Mouse (Mus musculus): ENCODE measurements around the gene Flt3. TPM values are rescaled to one million over a fixed set of nuclear protein-coding genes. Genes with fewer than 3 reads are reported as not detected.

The Flt3 gene
- polyA plus RNA-seq, 1 experiment = 0.78 TPM

DNA sequence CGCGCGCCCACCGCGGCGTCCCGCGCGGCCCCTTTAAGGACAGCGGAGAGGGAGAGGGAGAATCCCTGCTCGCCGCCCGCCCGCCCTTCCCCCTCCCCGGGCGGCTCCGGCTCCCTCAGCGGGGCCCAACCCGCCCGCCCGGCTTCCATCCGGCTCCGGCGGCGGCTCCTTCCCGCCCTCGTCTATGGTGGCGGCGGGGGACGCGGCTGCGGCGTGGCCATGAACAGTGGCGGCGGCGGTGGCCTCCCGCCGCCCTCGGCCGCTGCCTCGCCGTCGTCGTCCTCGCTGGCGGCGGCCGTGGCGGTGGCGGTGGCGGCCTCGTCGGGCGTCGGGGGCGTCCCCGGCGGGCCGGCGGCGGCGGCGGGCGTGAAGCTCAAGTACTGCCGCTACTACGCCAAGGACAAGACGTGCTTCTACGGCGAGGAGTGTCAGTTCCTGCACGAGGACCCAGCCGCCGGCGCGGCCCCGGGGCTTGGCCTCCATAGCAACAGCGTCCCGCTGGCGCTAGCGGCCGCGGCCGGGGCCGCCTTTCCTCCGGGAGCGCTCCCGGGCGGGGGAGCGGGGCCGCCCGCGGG lies 30.2 kb upstream of the Flt3 start:
- Histone ChIP-seq H3K4me3 (ENCODE audit: insufficient read depth, low read depth, low read length) (peak overlapping the region; percentile 93), H3K4me1 (ENCODE audit: control insufficient read depth, insufficient read depth, low read length) (peaks cover 26% of the 10 kb centered on the region), H3K36me3 (ENCODE audit: control insufficient read depth, insufficient read depth, low read length) (no peaks in the 10 kb centered on the region), H3K27me3 (replicated peaks; ENCODE audit: control insufficient read depth, insufficient read depth, low read length) (no peaks in the 10 kb centered on the region), H3K27ac (ENCODE audit: insufficient read depth, low read depth, low read length) (peak overlapping the region; percentile 97)
- peak; percentile 52 for DNase-seq
- TF ChIP-seq POLR2A (IDR thresholded peaks at IDR 0.05; ENCODE audit: low read depth, low read length) (no peak), CTCF (conservative IDR thresholded peaks at IDR 0.05; ENCODE audit: insufficient read depth, insufficient read length, low read depth, low read length) (no peak)
- under 1% methylated on average over 75 of the region's 91 CpGs for WGBS

DNA sequence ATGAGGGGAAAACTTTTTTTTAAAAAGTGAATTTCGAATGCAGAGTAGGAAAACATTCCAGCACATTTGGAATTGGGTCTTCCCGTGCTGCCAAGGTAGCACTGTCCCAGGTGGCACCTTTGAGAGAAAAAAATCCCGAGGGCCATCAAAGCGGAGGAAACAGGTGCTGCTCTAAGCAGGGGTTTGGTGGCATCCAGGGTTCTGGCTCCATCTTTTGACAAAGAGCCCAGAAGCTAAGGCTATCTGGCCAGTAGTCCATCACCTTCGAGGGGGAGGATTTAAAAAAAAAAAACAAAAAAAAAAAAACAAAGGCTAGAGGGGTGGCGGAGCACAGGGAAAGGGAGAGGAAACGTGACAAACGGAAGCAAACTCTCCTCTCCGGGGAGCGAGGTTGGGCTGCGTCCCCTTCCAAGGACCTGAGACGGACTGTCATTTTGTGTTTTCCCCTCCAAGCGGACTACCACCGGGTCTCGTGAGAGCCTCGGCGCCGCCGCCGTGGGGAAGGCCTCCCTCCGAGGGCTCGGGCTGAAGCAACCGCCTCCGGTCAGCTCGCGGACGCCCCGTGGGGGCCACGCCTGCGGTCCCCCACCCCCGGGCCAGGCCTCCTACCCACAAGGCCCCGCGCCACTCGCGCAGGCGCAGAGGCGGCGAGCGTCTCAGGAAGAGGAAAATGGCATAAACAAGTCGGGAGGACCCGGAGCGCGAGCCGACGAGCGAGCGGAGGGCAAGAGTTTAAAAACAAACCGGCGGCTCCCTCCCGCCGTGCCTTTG lies 29.4 kb upstream of the Flt3 start, which contains the start of gene Pan3:
Gene Pan3 (plus strand): TSS at position 627 of the 771 bp plus-strand sequence.
- Histone ChIP-seq H3K36me3 (ENCODE audit: control insufficient read depth, insufficient read depth, low read length) (no peaks in the 10 kb centered on the region), H3K27ac (ENCODE audit: insufficient read depth, low read depth, low read length) (peak within 1 kb of the TSS; percentile 97), H3K4me1 (ENCODE audit: control insufficient read depth, insufficient read depth, low read length) (peaks cover 19% of the 10 kb centered on the region), H3K4me3 (ENCODE audit: insufficient read depth, low read depth, low read length) (peak within 1 kb of the TSS; percentile 93), H3K27me3 (replicated peaks; ENCODE audit: control insufficient read depth, insufficient read depth, low read length) (no peaks in the 10 kb centered on the region)
- no peak for TF ChIP-seq CTCF (conservative IDR thresholded peaks at IDR 0.05; ENCODE audit: insufficient read depth, insufficient read length, low read depth, low read length)
- peak; percentile 70 for TF ChIP-seq POLR2A (IDR thresholded peaks at IDR 0.05; ENCODE audit: low read depth, low read length)
- under 1% methylated on average over 50 of the region's 51 CpGs for WGBS
- peak; percentile 97 for DNase-seq

DNA sequence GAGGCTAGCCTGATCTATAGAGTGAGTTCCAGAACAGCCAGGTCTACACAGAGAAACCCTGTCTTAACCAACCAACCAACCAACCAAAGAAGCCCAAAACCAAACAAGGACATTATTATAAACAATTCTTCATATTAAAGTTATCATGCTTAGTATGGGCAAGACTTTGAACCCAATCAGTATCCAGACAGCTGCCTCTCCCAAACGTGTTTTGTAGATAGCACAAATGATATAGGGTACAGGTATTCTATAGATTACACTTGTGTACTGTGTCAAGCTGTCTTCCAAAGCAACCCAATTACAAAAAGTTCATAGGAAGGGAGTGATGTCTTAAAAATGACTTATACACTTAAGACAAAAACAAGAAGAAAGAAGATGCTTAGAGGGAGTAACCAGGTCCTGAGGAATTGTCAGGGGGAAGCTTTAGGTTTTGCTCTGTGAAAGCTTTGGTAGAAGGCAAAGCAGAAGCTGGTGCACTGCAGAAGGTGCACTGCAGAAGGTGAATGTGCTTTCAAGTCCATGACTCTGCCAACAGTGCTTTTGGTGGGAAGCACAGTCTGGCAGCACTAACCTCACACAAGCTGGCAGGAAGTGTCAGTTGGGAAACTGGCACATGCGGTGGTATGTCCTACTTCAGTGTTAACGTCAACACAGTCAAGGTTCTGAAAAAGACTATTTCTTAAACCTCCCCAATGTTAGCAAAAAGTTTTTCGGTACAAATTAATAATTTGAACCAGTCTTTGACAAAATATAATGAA lies 25.9 kb upstream of the Flt3 start:
- no peak overlapping the region for H3K4me3 ChIP-seq (ENCODE audit: insufficient read depth, low read depth, low read length)
- no peaks in the 10 kb centered on the region for H3K4me1 ChIP-seq (ENCODE audit: control insufficient read depth, insufficient read depth, low read length)
- DNase-seq = no peak
- TF ChIP-seq POLR2A (IDR thresholded peaks at IDR 0.05; ENCODE audit: low read depth, low read length) (no peak), CTCF (conservative IDR thresholded peaks at IDR 0.05; ENCODE audit: insufficient read depth, insufficient read length, low read depth, low read length) (no peak)
- no peak overlapping the region for H3K27ac ChIP-seq (ENCODE audit: insufficient read depth, low read depth, low read length)
- H3K27me3 ChIP-seq (replicated peaks; ENCODE audit: control insufficient read depth, insufficient read depth, low read length) = no peaks in the 10 kb centered on the region
- 76% methylated on average over 4 of the region's 4 CpGs for WGBS
- no peaks in the 10 kb centered on the region for H3K36me3 ChIP-seq (ENCODE audit: control insufficient read depth, insufficient read depth, low read length)

DNA sequence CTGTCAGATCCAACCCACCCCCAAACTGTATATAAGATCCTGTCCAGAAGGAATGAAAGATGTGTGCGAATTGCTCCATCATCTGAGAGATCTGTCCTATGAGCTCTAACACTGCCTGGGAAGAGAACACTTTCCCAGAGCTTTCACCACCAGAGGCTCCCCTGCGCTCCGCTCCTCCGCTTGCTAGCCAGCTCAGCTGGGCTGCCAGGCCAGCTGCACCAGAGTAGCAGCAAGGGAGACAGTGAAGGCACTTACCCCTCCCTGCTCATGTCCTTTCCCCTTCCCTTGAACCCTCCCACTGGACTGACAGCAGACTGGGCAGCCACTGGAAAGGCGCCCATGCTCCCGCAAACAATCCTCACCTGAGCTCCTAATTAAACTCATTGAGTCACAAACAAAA lies 23.3 kb upstream of the Flt3 start:
- H3K36me3 ChIP-seq (ENCODE audit: control insufficient read depth, insufficient read depth, low read length) = no peaks in the 10 kb centered on the region
- no peak overlapping the region for H3K4me3 ChIP-seq (ENCODE audit: insufficient read depth, low read depth, low read length)
- no peaks in the 10 kb centered on the region for H3K27me3 ChIP-seq (replicated peaks; ENCODE audit: control insufficient read depth, insufficient read depth, low read length)
- no peaks in the 10 kb centered on the region for H3K4me1 ChIP-seq (ENCODE audit: control insufficient read depth, insufficient read depth, low read length)
- TF ChIP-seq CTCF (conservative IDR thresholded peaks at IDR 0.05; ENCODE audit: insufficient read depth, insufficient read length, low read depth, low read length) (no peak), POLR2A (IDR thresholded peaks at IDR 0.05; ENCODE audit: low read depth, low read length) (no peak)
- H3K27ac ChIP-seq (ENCODE audit: insufficient read depth, low read depth, low read length) = no peak overlapping the region
- DNase-seq = no peak
- WGBS = 54% methylated on average over 6 of the region's 6 CpGs

DNA sequence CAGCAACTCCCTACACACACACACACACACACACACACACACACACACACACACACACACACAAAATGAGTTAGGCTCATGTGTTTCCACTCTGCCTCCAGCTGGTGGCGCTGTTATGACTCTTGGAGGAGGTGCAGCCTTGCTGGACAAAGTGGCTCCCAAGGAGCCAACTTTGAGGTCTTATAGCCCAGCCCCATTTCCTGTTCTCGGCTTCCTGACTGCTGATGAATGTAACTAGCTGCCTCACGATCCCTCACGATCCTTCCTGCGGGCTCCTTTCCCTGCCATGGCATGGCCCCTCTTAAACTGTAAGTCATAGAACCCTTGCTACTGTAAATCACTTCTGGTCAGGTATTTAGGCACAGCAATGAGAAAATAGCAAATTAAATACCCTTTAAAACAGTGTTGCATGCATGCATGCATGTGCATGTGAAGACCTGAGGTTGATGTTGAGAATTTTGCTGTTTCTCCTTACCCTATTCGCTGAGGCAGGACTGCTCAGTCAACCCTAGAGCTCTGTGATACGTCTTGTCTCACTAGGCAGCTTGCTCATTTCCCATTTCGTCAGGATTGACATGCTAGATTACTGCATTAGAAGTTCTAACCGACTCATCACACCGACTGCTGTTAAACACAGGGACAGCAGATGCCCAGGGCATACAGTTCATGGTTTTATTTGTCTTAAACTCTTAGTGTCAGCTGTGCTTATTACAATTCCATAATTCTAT lies 18.3 kb upstream of the Flt3 start:
- peak; percentile 49 for DNase-seq
- Histone ChIP-seq H3K4me3 (ENCODE audit: insufficient read depth, low read depth, low read length) (no peak overlapping the region), H3K36me3 (ENCODE audit: control insufficient read depth, insufficient read depth, low read length) (no peaks in the 10 kb centered on the region), H3K27ac (ENCODE audit: insufficient read depth, low read depth, low read length) (no peak overlapping the region), H3K27me3 (replicated peaks; ENCODE audit: control insufficient read depth, insufficient read depth, low read length) (no peaks in the 10 kb centered on the region), H3K4me1 (ENCODE audit: control insufficient read depth, insufficient read depth, low read length) (no peaks in the 10 kb centered on the region)
- TF ChIP-seq POLR2A (IDR thresholded peaks at IDR 0.05; ENCODE audit: low read depth, low read length) = no peak
- peak; percentile 64 for TF ChIP-seq CTCF (conservative IDR thresholded peaks at IDR 0.05; ENCODE audit: insufficient read depth, insufficient read length, low read depth, low read length)
- WGBS = 26% methylated on average over 10 of the region's 10 CpGs

DNA sequence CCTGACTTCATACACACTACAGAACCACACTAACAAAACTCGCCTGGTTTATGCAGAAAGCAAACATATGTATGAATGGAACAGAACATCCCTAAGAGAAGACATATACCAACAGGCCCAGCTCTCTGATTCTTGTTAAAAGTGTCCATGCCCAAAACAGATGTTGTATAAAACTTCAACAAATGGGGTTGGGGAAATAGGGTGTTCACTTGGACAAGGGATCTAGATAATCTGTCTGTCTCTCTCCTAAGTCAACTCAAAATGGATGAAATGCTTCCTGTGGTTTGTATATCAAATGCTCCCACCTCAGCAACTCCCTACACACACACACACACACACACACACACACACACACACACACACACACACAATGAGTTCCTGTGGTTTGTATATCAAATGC lies 17.7 kb upstream of the Flt3 start:
- no peak overlapping the region for H3K27ac ChIP-seq (ENCODE audit: insufficient read depth, low read depth, low read length)
- no peak for DNase-seq
- H3K4me1 ChIP-seq (ENCODE audit: control insufficient read depth, insufficient read depth, low read length) = no peaks in the 10 kb centered on the region
- H3K27me3 ChIP-seq (replicated peaks; ENCODE audit: control insufficient read depth, insufficient read depth, low read length) = no peaks in the 10 kb centered on the region
- H3K36me3 ChIP-seq (ENCODE audit: control insufficient read depth, insufficient read depth, low read length) = no peaks in the 10 kb centered on the region
- no peak for TF ChIP-seq CTCF (conservative IDR thresholded peaks at IDR 0.05; ENCODE audit: insufficient read depth, insufficient read length, low read depth, low read length)
- no peak for TF ChIP-seq POLR2A (IDR thresholded peaks at IDR 0.05; ENCODE audit: low read depth, low read length)
- no peak overlapping the region for H3K4me3 ChIP-seq (ENCODE audit: insufficient read depth, low read depth, low read length)
- 92% methylated on average over 1 of the region's 1 CpGs for WGBS

Data from kidney, adult 2 months (tissue).